Mouse (Mus musculus): ENCODE measurements around the gene Dkkl1. TPM values are rescaled to one million over a fixed set of nuclear protein-coding genes. Genes with fewer than 3 reads are reported as not detected.

Gene Dkkl1
- polyA plus RNA-seq, 1 experiment from 2014 or later: 1.0 TPM

DNA sequence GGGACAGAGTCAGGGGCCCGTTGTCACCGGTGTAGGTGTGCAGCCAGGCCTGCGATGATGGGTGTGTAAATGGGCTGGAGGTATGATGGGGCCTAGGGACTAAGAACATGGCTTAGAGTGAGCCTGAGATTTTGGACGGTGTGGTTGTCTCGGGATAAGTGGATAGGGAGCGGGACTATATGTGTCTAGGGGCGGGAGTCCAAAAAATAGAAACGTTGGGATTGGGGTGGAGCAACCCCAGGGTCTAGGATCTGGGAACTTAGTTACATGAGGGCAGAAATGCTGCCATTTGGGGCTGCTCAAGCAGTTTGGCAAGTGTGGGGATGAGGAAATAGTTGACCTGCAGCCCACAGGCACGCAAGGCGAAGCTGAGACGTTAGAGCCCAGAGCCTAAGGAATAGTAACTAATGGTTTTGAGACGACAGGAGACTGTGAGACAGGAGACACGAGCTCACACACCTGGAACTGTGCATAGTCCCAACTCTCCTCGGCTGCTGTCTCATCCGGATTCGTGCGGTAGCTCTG, 23.8 kb upstream of the Dkkl1 start:
- ATAC-seq: no peak; the same call in 1 of the 2 replicates

DNA sequence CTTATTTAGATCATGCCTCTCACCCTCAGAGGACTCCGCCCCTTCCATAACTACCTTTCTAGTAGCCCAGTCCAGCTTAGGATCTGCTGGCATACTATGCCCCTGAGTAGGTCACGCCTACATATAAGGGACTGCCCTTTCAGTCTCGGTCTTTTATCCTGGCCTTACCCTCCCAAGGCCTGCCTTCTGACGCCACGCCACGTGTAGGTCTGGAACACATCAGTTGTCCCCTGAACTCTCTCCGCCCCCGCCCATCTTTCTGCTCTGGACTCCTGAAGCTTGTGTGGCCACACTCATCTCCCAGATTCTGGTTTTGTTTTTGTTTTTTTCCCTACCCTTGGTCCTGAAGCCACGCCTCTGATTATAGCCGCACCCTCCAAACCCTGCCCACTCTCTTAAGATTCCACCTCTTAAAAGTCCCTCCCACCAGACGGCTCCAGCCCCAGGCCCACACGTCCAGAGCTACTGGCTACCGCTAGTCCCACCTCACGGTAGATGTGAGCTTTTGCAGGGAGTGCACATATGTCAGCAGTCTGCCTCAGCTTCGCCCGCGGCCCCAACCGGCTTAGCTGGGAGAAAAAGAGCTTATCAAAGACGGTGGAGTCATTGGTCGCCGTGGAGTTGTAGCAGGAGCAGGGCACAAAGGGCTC, 23.1 kb upstream of the Dkkl1 start:
- H3K9me3 ChIP-seq: no peaks in the 10 kb centered on the region
- H3K4me2 ChIP-seq (replicated peaks): peak overlapping the region; percentile 61
- peaks cover 5% of the 10 kb centered on the region; the same call in 1 of the 2 replicates for H3K36me3 ChIP-seq
- peak overlapping the region; percentile 15 for H3K4me3 ChIP-seq (replicated peaks)
- H3K9ac ChIP-seq: 0 out of 2 replicates have a peak overlapping the region, but pooled peaks have one; percentile 30
- H3K4me1 ChIP-seq (replicated peaks): peaks cover 21% of the 10 kb centered on the region
- H3K27ac ChIP-seq: peak overlapping the region; percentile 34; the same call in 1 of the 2 replicates
- H3K27me3 ChIP-seq (replicated peaks): peaks cover 5% of the 10 kb centered on the region; the same call in 1 of the 2 replicates
- ATAC-seq: peak; percentile 77
- WGBS: 8% methylated on average over 21 of the region's 21 CpGs

More for the DNA sequence above, 23.8 kb upstream of the Dkkl1 start:
- H3K4me2 ChIP-seq (replicated peaks): peak overlapping the region; percentile 61
- H3K9me3 ChIP-seq: no peaks in the 10 kb centered on the region
- H3K27me3 ChIP-seq (replicated peaks): peaks cover 5% of the 10 kb centered on the region
- 0 out of 2 replicates have a peak overlapping the region, but pooled peaks have one; percentile 34 for H3K27ac ChIP-seq
- H3K9ac ChIP-seq: 0 out of 2 replicates have a peak overlapping the region, but pooled peaks have one; percentile 30
- peaks cover 24% of the 10 kb centered on the region for H3K4me1 ChIP-seq (replicated peaks)
- WGBS: 38% methylated on average over 17 of the region's 17 CpGs
- H3K4me3 ChIP-seq (replicated peaks): peak overlapping the region; percentile 15; the same call in 1 of the 2 replicates
- peaks cover 5% of the 10 kb centered on the region; the same call in 1 of the 2 replicates for H3K36me3 ChIP-seq

DNA sequence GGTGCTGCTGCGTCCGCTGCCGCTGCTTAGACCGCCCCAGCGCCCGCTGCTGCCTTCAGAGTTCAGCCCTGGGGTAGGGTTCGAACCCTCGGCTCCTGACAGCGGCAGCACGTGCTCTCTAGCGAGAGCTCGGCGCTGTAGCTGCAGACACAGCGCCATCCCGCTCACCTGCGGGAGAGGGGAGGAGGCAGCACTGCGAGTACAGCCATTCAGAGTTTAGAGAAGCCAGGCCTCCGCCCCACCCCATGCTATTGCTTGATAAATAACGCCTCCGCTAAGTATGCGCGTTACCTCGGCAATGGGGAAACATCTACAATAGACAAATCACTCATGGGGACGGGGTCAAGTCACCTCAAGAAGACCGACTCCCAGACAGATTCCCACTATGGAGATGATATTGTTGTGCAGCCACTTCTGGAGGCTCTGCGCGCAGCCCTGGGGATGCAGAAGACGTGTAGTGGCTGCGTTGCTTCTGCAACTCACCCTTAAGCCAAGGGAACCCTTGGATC, 22.4 kb upstream of the Dkkl1 start:
- Histone ChIP-seq H3K36me3 (peaks cover 9% of the 10 kb centered on the region), H3K9ac (peak overlapping the region; percentile 26; the same call in 1 of the 2 replicates), H3K27me3 (replicated peaks) (0 out of 2 replicates have a peak, but pooled peaks cover 5% of the 10 kb centered on the region), H3K9me3 (no peaks in the 10 kb centered on the region), H3K4me1 (replicated peaks) (peaks cover 21% of the 10 kb centered on the region), H3K4me2 (replicated peaks) (peak overlapping the region; percentile 61), H3K27ac (peak overlapping the region; percentile 34; the same call in 1 of the 2 replicates), H3K4me3 (replicated peaks) (peak overlapping the region; percentile 15; the same call in 1 of the 2 replicates)
- ATAC-seq: peak; percentile 24
- WGBS: 15% methylated on average over 29 of the region's 29 CpGs

DNA sequence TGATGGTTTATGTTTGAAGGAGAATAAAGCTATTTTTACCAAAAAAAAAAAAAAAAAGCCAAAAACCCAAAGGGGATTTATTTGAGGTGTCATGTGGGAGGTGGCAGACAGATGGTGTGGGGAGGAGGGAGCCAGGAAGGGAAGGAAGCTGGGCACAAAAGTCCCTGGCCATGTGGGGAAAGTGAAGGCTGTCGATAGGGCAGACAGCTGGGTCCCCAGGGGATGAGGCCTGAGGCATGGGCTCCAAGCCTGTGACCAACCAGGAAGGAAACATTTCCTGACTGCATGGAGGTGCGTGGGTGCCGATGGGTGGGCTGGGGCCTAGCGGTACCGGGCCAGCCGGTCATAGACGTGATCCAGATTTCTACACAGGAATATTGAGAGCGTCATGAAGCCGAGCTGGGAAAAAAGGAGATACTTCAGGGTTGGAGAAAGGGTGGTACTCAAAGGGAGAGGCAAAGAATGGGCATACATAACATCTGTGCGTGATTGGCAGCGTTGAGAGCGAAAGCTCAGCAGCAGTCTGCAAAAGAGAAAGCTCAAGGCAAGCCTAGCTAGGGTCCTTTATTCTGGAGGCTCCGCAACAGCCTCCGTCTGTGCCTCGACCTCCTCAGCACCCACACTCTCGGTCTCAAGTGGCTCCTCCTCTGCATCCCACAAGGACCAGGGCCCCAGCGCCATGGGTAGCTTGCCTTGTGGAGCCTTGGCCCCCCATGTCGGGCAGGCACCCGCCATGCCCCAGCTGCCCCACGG, 21.8 kb upstream of the Dkkl1 start:
- no peak overlapping the region for H3K4me3 ChIP-seq (replicated peaks)
- 0 out of 2 replicates have a peak, but pooled peaks have one; percentile 1 for ATAC-seq

DNA sequence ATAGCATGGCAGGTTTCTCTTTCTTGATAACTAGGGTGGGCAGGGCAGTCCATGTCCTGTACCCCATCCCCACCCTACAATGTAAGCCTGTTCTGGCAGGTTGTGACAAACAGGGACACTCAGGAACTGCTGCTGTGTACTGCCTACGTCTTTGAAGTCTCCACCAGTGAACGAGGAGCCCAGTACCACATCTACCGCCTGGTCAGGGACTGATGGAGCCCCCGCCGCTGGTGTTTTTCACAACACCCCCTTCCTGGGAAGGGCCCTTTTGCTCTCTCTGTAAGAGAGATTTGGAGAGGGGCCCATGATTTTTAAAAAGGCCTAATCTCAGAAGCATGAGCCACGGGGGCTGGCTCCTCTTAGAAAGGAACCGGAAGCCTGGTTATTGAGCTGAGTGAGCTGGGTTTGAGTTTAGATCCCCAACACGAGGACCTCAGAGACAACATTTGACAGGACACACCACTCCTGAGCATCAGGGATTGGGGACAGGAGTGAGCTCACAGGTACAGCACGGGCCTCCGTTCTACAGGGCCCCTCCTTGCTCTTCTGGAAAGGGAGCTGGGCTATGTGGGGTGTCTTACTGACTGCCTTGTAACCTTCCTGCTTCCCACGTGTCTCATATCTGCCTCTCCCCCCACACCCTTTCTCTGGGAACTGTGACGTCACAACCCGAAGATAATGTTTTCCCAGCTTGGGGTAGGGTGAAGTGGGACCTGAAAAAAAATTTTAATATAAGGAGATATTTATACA, 20.9 kb upstream of the Dkkl1 start:
- no peak for ATAC-seq
- H3K9me3 ChIP-seq: no peaks in the 10 kb centered on the region
- no peaks in the 10 kb centered on the region for H3K27me3 ChIP-seq (replicated peaks)
- H3K4me2 ChIP-seq (replicated peaks): no peak overlapping the region
- H3K4me1 ChIP-seq (replicated peaks): peaks cover 21% of the 10 kb centered on the region
- no peak overlapping the region for H3K4me3 ChIP-seq (replicated peaks)
- peaks cover 18% of the 10 kb centered on the region for H3K36me3 ChIP-seq
- WGBS: 67% methylated on average over 13 of the region's 13 CpGs
- H3K27ac ChIP-seq: no peak overlapping the region
- H3K9ac ChIP-seq: no peak overlapping the region

More for the DNA sequence above, 21.8 kb upstream of the Dkkl1 start:
- Histone ChIP-seq H3K4me2 (replicated peaks) (peak overlapping the region; percentile 61), H3K27ac (0 out of 2 replicates have a peak overlapping the region, but pooled peaks have one; percentile 34), H3K27me3 (replicated peaks) (0 out of 2 replicates have a peak, but pooled peaks cover 1% of the 10 kb centered on the region), H3K4me1 (replicated peaks) (peaks cover 21% of the 10 kb centered on the region), H3K9ac (peak overlapping the region; percentile 26; the same call in 1 of the 2 replicates), H3K36me3 (peaks cover 14% of the 10 kb centered on the region), H3K9me3 (no peaks in the 10 kb centered on the region)
- WGBS: 35% methylated on average over 20 of the region's 20 CpGs

DNA sequence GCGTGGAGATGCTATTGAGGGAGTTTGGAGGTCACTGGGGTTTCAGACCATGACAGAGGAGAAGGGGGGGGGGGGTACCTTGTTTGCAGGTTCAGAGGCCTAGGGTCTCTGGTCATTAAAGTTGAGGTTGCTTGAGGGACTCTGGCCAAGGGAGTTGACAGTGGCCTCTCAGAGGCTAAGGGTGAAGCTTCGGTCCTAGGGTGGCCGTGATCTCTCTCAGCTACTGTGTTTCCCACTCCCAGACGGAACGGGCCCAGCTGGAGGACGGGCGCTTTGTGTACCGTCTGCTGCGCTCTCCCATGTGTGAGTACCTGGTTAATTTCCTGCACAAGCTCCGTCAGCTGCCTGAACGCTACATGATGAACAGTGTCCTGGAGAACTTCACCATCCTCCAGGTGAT, 20.0 kb upstream of the Dkkl1 start:
- Histone ChIP-seq H3K27ac (no peak overlapping the region), H3K36me3 (peaks cover 18% of the 10 kb centered on the region), H3K4me2 (replicated peaks) (no peak overlapping the region), H3K4me3 (replicated peaks) (no peak overlapping the region), H3K9me3 (no peaks in the 10 kb centered on the region), H3K4me1 (replicated peaks) (peaks cover 21% of the 10 kb centered on the region), H3K27me3 (replicated peaks) (no peaks in the 10 kb centered on the region), H3K9ac (no peak overlapping the region)
- WGBS: 79% methylated on average over 11 of the region's 11 CpGs
- ATAC-seq: no peak

DNA sequence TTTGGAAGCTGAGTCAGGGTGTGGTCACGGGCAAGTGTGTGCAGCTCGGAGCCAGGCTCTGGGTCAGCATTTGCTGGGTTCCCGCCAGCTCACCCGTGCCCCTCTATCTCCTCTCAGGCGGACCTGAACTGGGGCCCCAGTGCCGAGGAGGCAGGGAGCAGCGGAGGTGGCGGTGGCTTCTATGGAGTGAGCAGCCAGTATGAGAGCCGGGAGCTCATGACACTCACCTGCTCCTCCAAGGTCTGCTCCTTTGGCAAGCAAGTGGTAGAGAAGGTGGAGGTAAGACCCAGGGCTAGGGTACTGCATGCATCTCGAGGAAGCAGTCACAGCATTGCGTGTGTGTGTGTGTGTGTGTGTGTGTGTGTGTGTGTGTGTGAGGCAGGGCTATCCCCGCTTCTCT, 19.2 kb upstream of the Dkkl1 start:
- 84% methylated on average over 12 of the region's 12 CpGs for whole genome bisulfite sequencing
- no peak for ATAC-seq
- peaks cover 21% of the 10 kb centered on the region for H3K4me1 ChIP-seq (replicated peaks)
- no peak overlapping the region for H3K27ac ChIP-seq
- H3K27me3 ChIP-seq (replicated peaks): no peaks in the 10 kb centered on the region
- H3K4me3 ChIP-seq (replicated peaks): no peak overlapping the region
- H3K4me2 ChIP-seq (replicated peaks): no peak overlapping the region
- H3K9me3 ChIP-seq: no peaks in the 10 kb centered on the region
- H3K9ac ChIP-seq: no peak overlapping the region
- peaks cover 18% of the 10 kb centered on the region for H3K36me3 ChIP-seq

DNA sequence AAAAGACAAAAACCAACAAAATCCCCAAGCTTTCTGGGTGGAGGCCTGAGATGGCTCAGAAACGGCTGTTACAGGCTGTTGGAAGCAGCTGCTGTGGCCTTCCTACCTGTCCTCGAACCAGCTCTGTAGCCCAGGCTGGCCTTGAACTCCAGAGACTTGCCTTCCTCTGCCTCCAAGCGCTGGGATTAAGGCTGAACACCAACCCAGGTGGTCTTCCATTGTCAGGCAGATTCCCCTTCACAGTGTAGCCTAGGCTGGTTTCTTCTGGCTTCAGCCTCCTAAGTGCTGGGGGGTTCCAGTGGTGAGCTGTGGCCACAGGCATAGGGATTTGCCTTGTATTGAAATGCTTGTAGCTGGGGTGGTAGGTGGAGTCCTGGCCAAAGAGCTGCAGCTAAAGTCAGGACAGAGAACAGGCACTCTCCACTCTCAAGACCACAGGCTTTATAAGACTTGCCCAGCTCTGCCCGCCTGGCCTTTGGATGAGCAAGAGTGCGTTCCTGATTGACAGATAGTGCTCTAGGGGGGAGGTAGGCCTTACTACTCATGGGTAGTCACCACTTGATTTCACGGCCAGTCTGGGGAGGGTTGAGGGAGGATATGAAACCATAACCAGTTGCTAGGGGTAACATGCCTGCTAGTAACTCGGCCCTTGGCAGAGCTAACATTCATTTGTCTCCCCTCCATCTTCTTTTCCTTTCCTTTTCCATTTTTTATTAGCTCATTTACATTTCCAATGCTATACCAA, 17.7 kb upstream of the Dkkl1 start:
- Histone ChIP-seq H3K9ac (no peak overlapping the region), H3K9me3 (no peaks in the 10 kb centered on the region), H3K27ac (no peak overlapping the region), H3K4me3 (replicated peaks) (no peak overlapping the region), H3K4me2 (replicated peaks) (no peak overlapping the region), H3K27me3 (replicated peaks) (no peaks in the 10 kb centered on the region), H3K4me1 (replicated peaks) (peaks cover 12% of the 10 kb centered on the region), H3K36me3 (peaks cover 27% of the 10 kb centered on the region)
- 80% methylated on average over 7 of the region's 7 CpGs for WGBS
- no peak for ATAC-seq

DNA sequence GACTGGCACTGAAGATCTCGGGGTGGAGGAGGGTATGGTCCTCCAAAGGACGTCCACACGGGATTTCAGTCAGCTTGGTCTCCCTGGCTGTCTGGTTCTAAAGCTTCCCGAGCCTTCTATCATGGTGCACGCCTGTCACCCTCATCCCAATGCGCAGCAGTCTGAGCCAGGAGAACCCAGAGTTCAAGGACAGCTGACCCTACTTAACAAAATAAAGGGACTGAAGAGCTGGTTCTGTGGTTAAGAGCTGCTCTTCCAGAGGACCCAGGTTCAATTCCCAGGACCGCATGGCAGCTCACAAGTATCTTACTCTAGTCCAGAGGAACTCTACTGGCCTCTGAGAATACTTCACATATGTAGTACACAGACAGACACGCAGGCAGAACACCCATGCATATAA, 17.1 kb upstream of the Dkkl1 start:
- H3K4me2 ChIP-seq (replicated peaks): no peak overlapping the region
- 90% methylated on average over 8 of the region's 8 CpGs for whole genome bisulfite sequencing
- H3K27ac ChIP-seq: no peak overlapping the region
- no peak overlapping the region for H3K9ac ChIP-seq
- no peaks in the 10 kb centered on the region for H3K27me3 ChIP-seq (replicated peaks)
- H3K9me3 ChIP-seq: no peaks in the 10 kb centered on the region
- peaks cover 27% of the 10 kb centered on the region for H3K36me3 ChIP-seq
- H3K4me1 ChIP-seq (replicated peaks): peaks cover 6% of the 10 kb centered on the region
- ATAC-seq: no peak
- no peak overlapping the region for H3K4me3 ChIP-seq (replicated peaks)

DNA sequence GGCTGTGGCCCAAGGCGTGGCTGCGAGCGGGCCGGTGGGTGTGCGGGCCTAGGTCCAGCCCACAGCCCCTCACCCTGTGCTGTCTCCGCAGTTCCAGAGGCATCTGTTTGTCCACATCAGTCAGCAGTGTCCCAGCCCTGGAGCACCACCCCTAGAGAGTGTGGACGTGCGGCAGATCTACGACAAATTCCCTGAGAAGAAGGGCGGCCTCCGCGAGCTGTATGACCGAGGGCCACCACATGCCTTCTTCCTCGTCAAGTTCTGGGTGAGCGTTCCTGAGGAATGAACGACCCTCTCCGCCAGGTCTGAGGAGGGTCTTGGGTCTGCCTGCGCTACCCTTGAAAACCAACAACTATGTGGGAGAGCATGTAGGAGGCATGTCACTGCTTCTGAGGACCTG, 16.6 kb upstream of the Dkkl1 start:
- no peak for ATAC-seq
- Histone ChIP-seq H3K9me3 (no peaks in the 10 kb centered on the region), H3K27ac (no peak overlapping the region), H3K4me2 (replicated peaks) (no peak overlapping the region), H3K36me3 (peaks cover 29% of the 10 kb centered on the region), H3K4me3 (replicated peaks) (no peak overlapping the region), H3K4me1 (replicated peaks) (peaks cover 1% of the 10 kb centered on the region), H3K27me3 (replicated peaks) (no peaks in the 10 kb centered on the region), H3K9ac (no peak overlapping the region)
- WGBS: 95% methylated on average over 18 of the region's 18 CpGs

DNA sequence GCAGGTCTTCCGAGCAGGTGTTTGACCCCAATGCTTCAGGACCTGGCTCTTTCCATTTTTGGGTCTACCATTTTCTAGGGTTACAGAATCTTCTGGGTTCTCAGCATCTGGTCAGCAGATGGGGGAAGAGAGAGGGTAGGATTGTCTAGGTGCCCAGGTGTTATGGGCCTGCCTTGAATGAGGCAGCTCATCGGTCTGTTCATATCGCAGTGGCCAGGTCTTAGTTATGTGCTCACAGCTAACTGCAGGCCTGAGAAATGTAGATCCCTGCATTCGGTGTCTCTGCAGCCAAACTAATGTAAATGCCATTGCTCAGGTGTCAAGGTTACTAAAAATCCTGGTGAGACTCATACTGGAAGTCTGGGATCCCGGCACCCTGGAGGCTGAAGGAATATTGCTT, 14.5 kb upstream of the Dkkl1 start:
- ATAC-seq: no peak
- no peak overlapping the region for H3K27ac ChIP-seq
- no peaks in the 10 kb centered on the region for H3K27me3 ChIP-seq (replicated peaks)
- H3K4me2 ChIP-seq (replicated peaks): no peak overlapping the region
- no peak overlapping the region for H3K4me3 ChIP-seq (replicated peaks)
- H3K4me1 ChIP-seq (replicated peaks): no peaks in the 10 kb centered on the region
- no peak overlapping the region for H3K9ac ChIP-seq
- 94% methylated on average over 5 of the region's 5 CpGs for WGBS
- no peaks in the 10 kb centered on the region for H3K9me3 ChIP-seq
- H3K36me3 ChIP-seq: peaks cover 40% of the 10 kb centered on the region
